Mouse (Mus musculus): ENCODE data around the gene Alpl. TPM values are rescaled to one million over a fixed set of nuclear protein-coding genes. Genes with fewer than 3 reads are reported as not detected.

Alpl gene
- total and polyA plus RNA-seq, 2 experiments from 2014 or later, result 10.1 to 11.2 TPM

- WGBS, result 11% methylated on average over 18 of the region's 18 CpGs
Observed at GRCm38 (mm10) chr4:137727506-137728187, 68.5 kb downstream of the Alpl start.

GRCm38 (mm10) chr4:137726739-137727505 is 69.3 kb downstream of the Alpl start:
- no peak for ATAC-seq
- no peak for TF ChIP-seq CTCF (IDR thresholded peaks at IDR 0.05; ENCODE audit: low read depth)
- Histone ChIP-seq H3K4me2 (ENCODE audit: low read depth) (no peak overlapping the region), H3K9me3 (ENCODE audit: low read length) (no peaks in the 10 kb centered on the region), H3K4me3 (ENCODE audit: low read depth, low read length) (no peak overlapping the region), H3K4me1 (ENCODE audit: insufficient read depth) (peaks cover 11% of the 10 kb centered on the region; the same call in 1 of the 2 replicates), H3K9ac (no peak overlapping the region), H3K27ac (ENCODE audit: low read depth, low read length) (no peak overlapping the region), H3K27me3 (ENCODE audit: insufficient read depth, low read length) (no peaks in the 10 kb centered on the region), H3K36me3 (ENCODE audit: insufficient read depth) (peaks cover 6% of the 10 kb centered on the region; the same call in 1 of the 2 replicates)
- WGBS, result 67% methylated on average over 18 of the region's 18 CpGs
- peak; percentile 29 for DNase-seq

More at GRCm38 (mm10) chr4:137727506-137728187, 68.5 kb downstream of the Alpl start:
- Histone ChIP-seq H3K27me3 (ENCODE audit: insufficient read depth, low read length) (no peaks in the 10 kb centered on the region), H3K4me3 (ENCODE audit: low read depth, low read length) (no peak overlapping the region), H3K4me1 (ENCODE audit: insufficient read depth) (peaks cover 11% of the 10 kb centered on the region; the same call in 1 of the 2 replicates), H3K9ac (no peak overlapping the region), H3K36me3 (ENCODE audit: insufficient read depth) (peaks cover 6% of the 10 kb centered on the region; the same call in 1 of the 2 replicates), H3K27ac (ENCODE audit: low read depth, low read length) (no peak overlapping the region), H3K9me3 (ENCODE audit: low read length) (no peaks in the 10 kb centered on the region), H3K4me2 (ENCODE audit: low read depth) (peak overlapping the region; percentile 56; the same call in 1 of the 2 replicates)
- DNase-seq (peak; percentile 68), ATAC-seq (peak; percentile 32; the same call in 1 of the 2 replicates)
- no peak for TF ChIP-seq CTCF (IDR thresholded peaks at IDR 0.05; ENCODE audit: low read depth)

- Histone ChIP-seq H3K9ac (no peak overlapping the region), H3K36me3 (ENCODE audit: insufficient read depth) (peaks cover 9% of the 10 kb centered on the region; the same call in 1 of the 2 replicates), H3K9me3 (ENCODE audit: low read length) (no peaks in the 10 kb centered on the region), H3K27me3 (ENCODE audit: insufficient read depth, low read length) (no peaks in the 10 kb centered on the region), H3K27ac (ENCODE audit: low read depth, low read length) (no peak overlapping the region), H3K4me2 (ENCODE audit: low read depth) (no peak overlapping the region), H3K4me1 (ENCODE audit: insufficient read depth) (peaks cover 11% of the 10 kb centered on the region; the same call in 1 of the 2 replicates), H3K4me3 (ENCODE audit: low read depth, low read length) (no peak overlapping the region)
- no peak for DNase-seq
- ATAC-seq, result no peak
- no peak for TF ChIP-seq CTCF (IDR thresholded peaks at IDR 0.05; ENCODE audit: low read depth)
- WGBS, result 75% methylated on average over 13 of the region's 13 CpGs
Observed at GRCm38 (mm10) chr4:137725541-137726145, 70.5 kb downstream of the Alpl start.

- no peaks in the 10 kb centered on the region for H3K27me3 ChIP-seq (ENCODE audit: insufficient read depth, low read length)
- no peak for ATAC-seq
- peaks cover 11% of the 10 kb centered on the region; the same call in 1 of the 2 replicates for H3K4me1 ChIP-seq (ENCODE audit: insufficient read depth)
- no peak for DNase-seq
- peak; percentile 93 for TF ChIP-seq CTCF (IDR thresholded peaks at IDR 0.05; ENCODE audit: low read depth)
- H3K36me3 ChIP-seq (ENCODE audit: insufficient read depth), result peaks cover 9% of the 10 kb centered on the region; the same call in 1 of the 2 replicates
- H3K4me3 ChIP-seq (ENCODE audit: low read depth, low read length), result no peak overlapping the region
- no peak overlapping the region for H3K27ac ChIP-seq (ENCODE audit: low read depth, low read length)
- H3K9me3 ChIP-seq (ENCODE audit: low read length), result no peaks in the 10 kb centered on the region
- no peak overlapping the region for H3K4me2 ChIP-seq (ENCODE audit: low read depth)
- 66% methylated on average over 8 of the region's 8 CpGs for WGBS
- H3K9ac ChIP-seq, result no peak overlapping the region
Observed at GRCm38 (mm10) chr4:137724766-137725165, 71.4 kb downstream of the Alpl start.

- no peak for ATAC-seq
- 53% methylated on average over 11 of the region's 11 CpGs for WGBS
- no peak for DNase-seq
- Histone ChIP-seq H3K4me3 (ENCODE audit: low read depth, low read length) (no peak overlapping the region), H3K4me1 (ENCODE audit: insufficient read depth) (peaks cover 11% of the 10 kb centered on the region; the same call in 1 of the 2 replicates), H3K36me3 (ENCODE audit: insufficient read depth) (peaks cover 9% of the 10 kb centered on the region; the same call in 1 of the 2 replicates), H3K27ac (ENCODE audit: low read depth, low read length) (no peak overlapping the region), H3K9ac (no peak overlapping the region), H3K4me2 (ENCODE audit: low read depth) (no peak overlapping the region), H3K27me3 (ENCODE audit: insufficient read depth, low read length) (no peaks in the 10 kb centered on the region), H3K9me3 (ENCODE audit: low read length) (no peaks in the 10 kb centered on the region)
- TF ChIP-seq CTCF (IDR thresholded peaks at IDR 0.05; ENCODE audit: low read depth), result no peak
Observed at GRCm38 (mm10) chr4:137724212-137724611, 72.0 kb downstream of the Alpl start.

GRCm38 (mm10) chr4:137723527-137723926 is 72.7 kb downstream of the Alpl start:
- Histone ChIP-seq H3K36me3 (ENCODE audit: insufficient read depth) (peaks cover 9% of the 10 kb centered on the region; the same call in 1 of the 2 replicates), H3K4me2 (ENCODE audit: low read depth) (peak overlapping the region; percentile 34), H3K4me3 (ENCODE audit: low read depth, low read length) (no peak overlapping the region), H3K9ac (peak overlapping the region; percentile 33; the same call in 1 of the 2 replicates), H3K9me3 (ENCODE audit: low read length) (no peaks in the 10 kb centered on the region), H3K4me1 (ENCODE audit: insufficient read depth) (peaks cover 12% of the 10 kb centered on the region; the same call in 1 of the 2 replicates), H3K27ac (ENCODE audit: low read depth, low read length) (no peak overlapping the region), H3K27me3 (ENCODE audit: insufficient read depth, low read length) (no peaks in the 10 kb centered on the region)
- no peak for DNase-seq
- TF ChIP-seq CTCF (IDR thresholded peaks at IDR 0.05; ENCODE audit: low read depth), result no peak
- no peak for ATAC-seq
- WGBS, result 43% methylated on average over 25 of the region's 25 CpGs
